Mouse (Mus musculus) forebrain, postnatal 0 days (tissue): ENCODE results near the gene Ankrd44. TPM values are rescaled to one million over a fixed set of nuclear protein-coding genes. Genes with fewer than 3 reads are reported as not detected.

Experiments used
- ATAC-seq: fragments of 200-750 bp; cut with Nextera tagmentation; 2 replicates; pipeline ENCODE4 v1.8.0; 2017; ENCODE audit warnings: mild to moderate bottlenecking, moderate library complexity
- DNase-seq: peaks from one replicate; pipeline ENCODE4 v3.0.0-alpha.2; 2015
- H3K27ac ChIP-seq: fragments of 300-500 bp; sonication (generic); 2 replicates; pipeline ENCODE4 v1.5.1; 2014; ENCODE audit warnings: low read depth, mild to moderate bottlenecking, antibody characterized with exemption, low read length, moderate library complexity, mixed read lengths
- H3K27me3 ChIP-seq: fragments of 300-500 bp; sonication (generic); 2 replicates; pipeline ENCODE4 v1.6.1; 2014; ENCODE audit warnings: mild to moderate bottlenecking, low read length, mixed read lengths; ENCODE audit not compliant: insufficient read depth
- H3K36me3 ChIP-seq: fragments of 300-500 bp; sonication (generic); 2 replicates; pipeline ENCODE4 v1.6.1; 2014; ENCODE audit warnings: mild to moderate bottlenecking, moderate library complexity; ENCODE audit not compliant: insufficient read depth
- H3K4me1 ChIP-seq: fragments of 300-500 bp; sonication (generic); 2 replicates; pipeline ENCODE4 v1.6.1; 2014; ENCODE audit warnings: antibody characterized with exemption; ENCODE audit not compliant: insufficient read depth
- H3K4me2 ChIP-seq: fragments of 300-500 bp; sonication (generic); 2 replicates; pipeline ENCODE4 v1.6.1; 2014; ENCODE audit warnings: low read depth, mild to moderate bottlenecking, moderate library complexity
- H3K4me3 ChIP-seq: fragments of 300-500 bp; sonication (generic); 2 replicates; pipeline ENCODE4 v1.5.1; 2014; ENCODE audit warnings: low read depth, low read length, mixed read lengths
- H3K9ac ChIP-seq: fragments of 300-500 bp; sonication (generic); 2 replicates; pipeline ENCODE4 v1.6.1; 2014; ENCODE audit warnings: mild to moderate bottlenecking
- H3K9me3 ChIP-seq: fragments of 300-500 bp; sonication (generic); 2 replicates; pipeline ENCODE4 v1.6.1; 2016; ENCODE audit warnings: low read length
- CTCF ChIP-seq: sonication (generic); IDR thresholded peaks from 2 replicates; pipeline ENCODE4 v1.5.1; 2016; ENCODE audit warnings: antibody characterized with exemption, control low read depth, low read depth
- WGBS: fragments of 180-500 bp; shearing (Covaris S2); extraction: QIAGEN DNeasy Blood & Tissue Kit; methylation state at CpG from one replicate; pipeline ENCODE4 v1.1.7; 2014; 5-methylcytosine and 5-hydroxymethylcytosine counted together
- polyA plus RNA-seq: library from polyadenylated mRNA; unstranded; fragments of >200 nt; fragmentation: Nextera tagmentation; extraction: Ambion mirVana; gene quantifications from 2 replicates; pipeline ENCODE4 v1.2.1, GENCODE M21; 2015
- total RNA-seq: library from RNA; depleted of rRNA; stranded (reverse); fragments of >200 nt; gene quantifications from 2 replicates; pipeline ENCODE4 v1.2.3, GENCODE M21; 2014

The Ankrd44 gene
- total and polyA plus RNA-seq, 2 experiments from 2014 or later, result 12.8 to 88.1 TPM

GRCm38 (mm10) chr1:54888449-54888848 lies 37.7 kb downstream of the Ankrd44 start:
- H3K4me1 ChIP-seq, result no peaks in the 10 kb centered on the region
- no peak for DNase-seq
- H3K9ac ChIP-seq, result no peak overlapping the region
- no peaks in the 10 kb centered on the region for H3K9me3 ChIP-seq
- no peak overlapping the region for H3K4me2 ChIP-seq
- TF ChIP-seq CTCF, result no peak
- ATAC-seq, result no peak
- 70% methylated on average over 5 of the region's 5 CpGs for WGBS
- no peak overlapping the region for H3K27ac ChIP-seq
- no peaks in the 10 kb centered on the region for H3K36me3 ChIP-seq
- no peak overlapping the region for H3K4me3 ChIP-seq
- H3K27me3 ChIP-seq, result no peaks in the 10 kb centered on the region

- Histone ChIP-seq H3K36me3 (no peaks in the 10 kb centered on the region), H3K27me3 (no peaks in the 10 kb centered on the region), H3K4me1 (no peaks in the 10 kb centered on the region), H3K9ac (no peak overlapping the region), H3K4me2 (no peak overlapping the region), H3K9me3 (no peaks in the 10 kb centered on the region), H3K27ac (no peak overlapping the region), H3K4me3 (no peak overlapping the region)
- DNase-seq (no peak), ATAC-seq (no peak)
- TF ChIP-seq CTCF, result no peak
- WGBS, result 83% methylated on average over 3 of the region's 3 CpGs
Measured at GRCm38 (mm10) chr1:54887873-54888272, 38.3 kb downstream of the Ankrd44 start.

GRCm38 (mm10) chr1:54882856-54883467 lies 43.2 kb downstream of the Ankrd44 start:
- ATAC-seq (no peak), DNase-seq (no peak)
- Histone ChIP-seq H3K4me3 (no peak overlapping the region), H3K4me2 (no peak overlapping the region), H3K36me3 (no peaks in the 10 kb centered on the region), H3K9ac (no peak overlapping the region), H3K27ac (no peak overlapping the region), H3K4me1 (no peaks in the 10 kb centered on the region), H3K27me3 (no peaks in the 10 kb centered on the region), H3K9me3 (no peaks in the 10 kb centered on the region)
- no peak for TF ChIP-seq CTCF
- 82% methylated on average over 2 of the region's 2 CpGs for WGBS

GRCm38 (mm10) chr1:54881523-54881922 lies 44.7 kb downstream of the Ankrd44 start:
- Histone ChIP-seq H3K36me3 (no peaks in the 10 kb centered on the region), H3K4me1 (no peaks in the 10 kb centered on the region), H3K4me3 (no peak overlapping the region), H3K9me3 (no peaks in the 10 kb centered on the region), H3K27ac (no peak overlapping the region), H3K4me2 (no peak overlapping the region), H3K9ac (no peak overlapping the region), H3K27me3 (no peaks in the 10 kb centered on the region)
- TF ChIP-seq CTCF, result no peak
- DNase-seq (no peak), ATAC-seq (no peak)
- WGBS, result 77% methylated on average over 3 of the region's 3 CpGs

- peak; percentile 55; the same call in 1 of the 2 replicates for ATAC-seq
- H3K27ac ChIP-seq, result no peak overlapping the region
Measured at GRCm38 (mm10) chr1:54877423-54878073, 48.6 kb downstream of the Ankrd44 start.

GRCm38 (mm10) chr1:54877014-54877413 lies 49.2 kb downstream of the Ankrd44 start:
- Histone ChIP-seq H3K36me3 (no peaks in the 10 kb centered on the region), H3K4me3 (no peak overlapping the region), H3K4me1 (no peaks in the 10 kb centered on the region), H3K9ac (no peak overlapping the region), H3K27ac (no peak overlapping the region), H3K9me3 (no peaks in the 10 kb centered on the region), H3K4me2 (no peak overlapping the region), H3K27me3 (no peaks in the 10 kb centered on the region)
- DNase-seq (no peak), ATAC-seq (no peak)
- no peak for TF ChIP-seq CTCF
- WGBS, result 57% methylated on average over 5 of the region's 5 CpGs

More at GRCm38 (mm10) chr1:54877423-54878073, 48.6 kb downstream of the Ankrd44 start:
- Histone ChIP-seq H3K4me2 (peak overlapping the region; percentile 17; the same call in 1 of the 2 replicates), H3K27me3 (no peaks in the 10 kb centered on the region), H3K36me3 (no peaks in the 10 kb centered on the region), H3K9me3 (no peaks in the 10 kb centered on the region), H3K4me3 (no peak overlapping the region), H3K9ac (no peak overlapping the region), H3K4me1 (no peaks in the 10 kb centered on the region)
- peak; percentile 40 for DNase-seq
- TF ChIP-seq CTCF, result no peak
- 16% methylated on average over 10 of the region's 10 CpGs for WGBS

- Histone ChIP-seq H3K9me3 (no peaks in the 10 kb centered on the region), H3K4me2 (no peak overlapping the region), H3K27me3 (no peaks in the 10 kb centered on the region), H3K4me3 (no peak overlapping the region), H3K27ac (no peak overlapping the region), H3K4me1 (no peaks in the 10 kb centered on the region), H3K9ac (no peak overlapping the region), H3K36me3 (no peaks in the 10 kb centered on the region)
- 87% methylated on average over 6 of the region's 6 CpGs for WGBS
- no peak for TF ChIP-seq CTCF
- DNase-seq, result no peak
- no peak for ATAC-seq
Measured at GRCm38 (mm10) chr1:54874094-54874493, 52.1 kb downstream of the Ankrd44 start.
